Mouse (Mus musculus): ENCODE data around the gene Tmed2.
"Not testable (repeated sequence)": the region's sequence is repeated elsewhere in the genome, so short reads cannot be mapped to it uniquely, and the experiment has no call there.

The Tmed2 gene

GRCm38 (mm10) chr5:124540383-124540786 is at the start of gene Tmed2:
Gene Tmed2 (plus strand): TSS chr5:124540695.
- peak; percentile 98 for DNase-seq (ENCODE audit: low read depth)

- DNase-seq (ENCODE audit: low read depth): no peak
Observed at GRCm38 (mm10) chr5:124491732-124492131, 48.8 kb upstream of the Tmed2 start.

- DNase-seq (ENCODE audit: low read depth): no peak
Observed at GRCm38 (mm10) chr5:124492618-124493017, 47.9 kb upstream of the Tmed2 start.

- DNase-seq (ENCODE audit: low read depth): no peak
Observed at GRCm38 (mm10) chr5:124493455-124493854, 47.0 kb upstream of the Tmed2 start.

GRCm38 (mm10) chr5:124495547-124495946 is 44.9 kb upstream of the Tmed2 start:
- no peak for DNase-seq (ENCODE audit: low read depth)

- DNase-seq (ENCODE audit: low read depth): no peak
Observed at GRCm38 (mm10) chr5:124496614-124497514, 43.6 kb upstream of the Tmed2 start.

- DNase-seq (ENCODE audit: low read depth): peak; percentile 79
Observed at GRCm38 (mm10) chr5:124498221-124498876, 42.1 kb upstream of the Tmed2 start.

GRCm38 (mm10) chr5:124499001-124499400 is 41.5 kb upstream of the Tmed2 start:
- no peak for DNase-seq (ENCODE audit: low read depth)

GRCm38 (mm10) chr5:124500037-124500436 is 40.5 kb upstream of the Tmed2 start:
- not testable (repeated sequence) for DNase-seq (ENCODE audit: low read depth)

- DNase-seq (ENCODE audit: low read depth): no peak
Observed at GRCm38 (mm10) chr5:124500573-124500972, 39.9 kb upstream of the Tmed2 start.

GRCm38 (mm10) chr5:124501541-124501940 is 39.0 kb upstream of the Tmed2 start:
- DNase-seq (ENCODE audit: low read depth): no peak

- DNase-seq (ENCODE audit: low read depth): no peak
Observed at GRCm38 (mm10) chr5:124503742-124504141, 36.8 kb upstream of the Tmed2 start.

- no peak for DNase-seq (ENCODE audit: low read depth)
Observed at GRCm38 (mm10) chr5:124505235-124505634, 35.3 kb upstream of the Tmed2 start.

- peak; percentile 84 for DNase-seq (ENCODE audit: low read depth)
Observed at GRCm38 (mm10) chr5:124506731-124507359, 33.6 kb upstream of the Tmed2 start.

GRCm38 (mm10) chr5:124509200-124509599 is 31.3 kb upstream of the Tmed2 start:
- no peak for DNase-seq (ENCODE audit: low read depth)

GRCm38 (mm10) chr5:124509742-124510237 is 30.7 kb upstream of the Tmed2 start:
- DNase-seq (ENCODE audit: low read depth): no peak

GRCm38 (mm10) chr5:124510536-124511050 is 29.9 kb upstream of the Tmed2 start:
- DNase-seq (ENCODE audit: low read depth): no peak

- peak; percentile 34 for DNase-seq (ENCODE audit: low read depth)
Observed at GRCm38 (mm10) chr5:124515789-124516188, 24.7 kb upstream of the Tmed2 start.

- no peak for DNase-seq (ENCODE audit: low read depth)
Observed at GRCm38 (mm10) chr5:124518648-124519047, 21.8 kb upstream of the Tmed2 start.

- DNase-seq (ENCODE audit: low read depth): no peak
Observed at GRCm38 (mm10) chr5:124521588-124521987, 18.9 kb upstream of the Tmed2 start.

- DNase-seq (ENCODE audit: low read depth): peak; percentile 55
Observed at GRCm38 (mm10) chr5:124523032-124523431, 17.5 kb upstream of the Tmed2 start.

GRCm38 (mm10) chr5:124524943-124525342 is 15.6 kb upstream of the Tmed2 start:
- peak; percentile 78 for DNase-seq (ENCODE audit: low read depth)

Measured in 416B (cell line).